Mouse (Mus musculus): ENCODE results near the gene Lrrc7. TPM values are rescaled to one million over a fixed set of nuclear protein-coding genes. Genes with fewer than 3 reads are reported as not detected.

The Lrrc7 gene
- polyA plus RNA-seq, 1 experiment from 2014 or later, result 5.0 TPM

- H3K27ac ChIP-seq (ENCODE audit: low read depth, low read length), result no peak overlapping the region
- H3K9ac ChIP-seq (ENCODE audit: low read length), result no peak overlapping the region
- H3K27me3 ChIP-seq (replicated peaks; ENCODE audit: control insufficient read depth, insufficient read depth, low read length), result no peaks in the 10 kb centered on the region
- ATAC-seq, result no peak
- H3K4me2 ChIP-seq (ENCODE audit: low read length), result no peak overlapping the region
- no peaks in the 10 kb centered on the region for H3K4me1 ChIP-seq (ENCODE audit: control insufficient read depth, insufficient read depth, low read length)
- 90% methylated on average over 2 of the region's 2 CpGs for WGBS
- H3K9me3 ChIP-seq (replicated peaks; ENCODE audit: control insufficient read depth, low read length), result no peaks in the 10 kb centered on the region
- H3K36me3 ChIP-seq (ENCODE audit: control insufficient read depth, insufficient read depth, low read length), result peaks cover 41% of the 10 kb centered on the region
- DNase-seq (ENCODE audit: low spot score), result no peak
- H3K4me3 ChIP-seq (ENCODE audit: low read depth, low read length), result no peak overlapping the region
Measured at GRCm38 (mm10) chr3:158060621-158061291, 501.3 kb downstream of the Lrrc7 start.

- Histone ChIP-seq H3K27ac (ENCODE audit: low read depth, low read length) (no peak overlapping the region), H3K36me3 (ENCODE audit: control insufficient read depth, insufficient read depth, low read length) (peaks cover 22% of the 10 kb centered on the region), H3K9me3 (replicated peaks; ENCODE audit: control insufficient read depth, low read length) (no peaks in the 10 kb centered on the region), H3K27me3 (replicated peaks; ENCODE audit: control insufficient read depth, insufficient read depth, low read length) (no peaks in the 10 kb centered on the region), H3K4me1 (ENCODE audit: control insufficient read depth, insufficient read depth, low read length) (no peaks in the 10 kb centered on the region), H3K9ac (ENCODE audit: low read length) (no peak overlapping the region), H3K4me3 (ENCODE audit: low read depth, low read length) (no peak overlapping the region), H3K4me2 (ENCODE audit: low read length) (no peak overlapping the region)
- ATAC-seq (no peak), DNase-seq (ENCODE audit: low spot score) (no peak)
- WGBS, result 74% methylated on average over 2 of the region's 2 CpGs
Measured at GRCm38 (mm10) chr3:158049508-158049907, 512.5 kb downstream of the Lrrc7 start.

GRCm38 (mm10) chr3:158040755-158041154, 521.3 kb downstream of the Lrrc7 start:
- DNase-seq (ENCODE audit: low spot score) (no peak), ATAC-seq (no peak)
- no peak overlapping the region for H3K9ac ChIP-seq (ENCODE audit: low read length)
- no peak overlapping the region for H3K4me3 ChIP-seq (ENCODE audit: low read depth, low read length)
- H3K9me3 ChIP-seq (replicated peaks; ENCODE audit: control insufficient read depth, low read length), result no peaks in the 10 kb centered on the region
- no peaks in the 10 kb centered on the region for H3K27me3 ChIP-seq (replicated peaks; ENCODE audit: control insufficient read depth, insufficient read depth, low read length)
- no peaks in the 10 kb centered on the region for H3K36me3 ChIP-seq (ENCODE audit: control insufficient read depth, insufficient read depth, low read length)
- 87% methylated on average over 2 of the region's 2 CpGs for WGBS
- H3K4me2 ChIP-seq (ENCODE audit: low read length), result no peak overlapping the region
- H3K27ac ChIP-seq (ENCODE audit: low read depth, low read length), result no peak overlapping the region
- H3K4me1 ChIP-seq (ENCODE audit: control insufficient read depth, insufficient read depth, low read length), result peaks cover 4% of the 10 kb centered on the region; the same call in 1 of the 2 replicates

- H3K4me1 ChIP-seq (ENCODE audit: control insufficient read depth, insufficient read depth, low read length), result peaks cover 13% of the 10 kb centered on the region
- ATAC-seq (no peak), DNase-seq (ENCODE audit: low spot score) (no peak)
- no peak overlapping the region for H3K4me2 ChIP-seq (ENCODE audit: low read length)
- no peaks in the 10 kb centered on the region for H3K27me3 ChIP-seq (replicated peaks; ENCODE audit: control insufficient read depth, insufficient read depth, low read length)
- no peaks in the 10 kb centered on the region for H3K9me3 ChIP-seq (replicated peaks; ENCODE audit: control insufficient read depth, low read length)
- H3K36me3 ChIP-seq (ENCODE audit: control insufficient read depth, insufficient read depth, low read length), result no peaks in the 10 kb centered on the region
- 77% methylated on average over 3 of the region's 3 CpGs for whole genome bisulfite sequencing
- H3K4me3 ChIP-seq (ENCODE audit: low read depth, low read length), result no peak overlapping the region
- no peak overlapping the region for H3K27ac ChIP-seq (ENCODE audit: low read depth, low read length)
- no peak overlapping the region for H3K9ac ChIP-seq (ENCODE audit: low read length)
Measured at GRCm38 (mm10) chr3:158038106-158038505, 523.9 kb downstream of the Lrrc7 start.

- Histone ChIP-seq H3K27ac (ENCODE audit: low read depth, low read length) (peak within 1 kb of the TSS; percentile 71), H3K9ac (ENCODE audit: low read length) (peak within 1 kb of the TSS; percentile 86), H3K27me3 (replicated peaks; ENCODE audit: control insufficient read depth, insufficient read depth, low read length) (no peaks in the 10 kb centered on the region), H3K36me3 (ENCODE audit: control insufficient read depth, insufficient read depth, low read length) (no peaks in the 10 kb centered on the region), H3K4me1 (ENCODE audit: control insufficient read depth, insufficient read depth, low read length) (peaks cover 13% of the 10 kb centered on the region), H3K4me2 (ENCODE audit: low read length) (peak within 1 kb of the TSS; percentile 67), H3K9me3 (replicated peaks; ENCODE audit: control insufficient read depth, low read length) (no peaks in the 10 kb centered on the region), H3K4me3 (ENCODE audit: low read depth, low read length) (peak within 1 kb of the TSS; percentile 89)
- WGBS, result under 1% methylated on average over 55 of the region's 55 CpGs
- ATAC-seq, result peak; percentile 96
- peak; percentile 98 for DNase-seq (ENCODE audit: low spot score)
Measured at GRCm38 (mm10) chr3:158036329-158036988, 525.6 kb downstream of the Lrrc7 start, which contains the start of the genes Srsf11 and Lrrc40. Srsf11 (minus strand) TSS chr3:158036639. Lrrc40 (plus strand) TSS chr3:158036662.

- WGBS, result 4% methylated on average over 11 of the region's 11 CpGs
- H3K4me3 ChIP-seq (ENCODE audit: low read depth, low read length), result peak overlapping the region; percentile 89
- peak overlapping the region; percentile 71 for H3K27ac ChIP-seq (ENCODE audit: low read depth, low read length)
- peak; percentile 4 for DNase-seq (ENCODE audit: low spot score)
- H3K4me1 ChIP-seq (ENCODE audit: control insufficient read depth, insufficient read depth, low read length), result peaks cover 13% of the 10 kb centered on the region
- no peaks in the 10 kb centered on the region for H3K27me3 ChIP-seq (replicated peaks; ENCODE audit: control insufficient read depth, insufficient read depth, low read length)
- peak overlapping the region; percentile 67 for H3K4me2 ChIP-seq (ENCODE audit: low read length)
- H3K9me3 ChIP-seq (replicated peaks; ENCODE audit: control insufficient read depth, low read length), result no peaks in the 10 kb centered on the region
- H3K36me3 ChIP-seq (ENCODE audit: control insufficient read depth, insufficient read depth, low read length), result no peaks in the 10 kb centered on the region
- peak overlapping the region; percentile 86 for H3K9ac ChIP-seq (ENCODE audit: low read length)
- no peak for ATAC-seq
Measured at GRCm38 (mm10) chr3:158035866-158036265, 526.2 kb downstream of the Lrrc7 start.
